Mouse (Mus musculus) layer of hippocampus, adult 18-20 months (tissue): ENCODE measurements around the gene Sae1. TPM values are rescaled to one million over a fixed set of nuclear protein-coding genes. Genes with fewer than 3 reads are reported as not detected.
"Not testable (repeated sequence)": the region's sequence is repeated elsewhere in the genome, so short reads cannot be mapped to it uniquely, and the experiment has no call there.

Experiments used
- DNase-seq, 2 experiments: peaks; one replicate each; pipeline ENCODE4 v3.0.0; 2022; ENCODE audit warnings: low spot score in 2 of 2
- total RNA-seq, 2 experiments: library from RNA; stranded (reverse); gene quantifications; 2 replicates each; pipeline ENCODE4 v1.2.3; 2021

Gene Sae1
- total RNA-seq, 2 experiments from 2014 or later = 95.4 to 100 TPM

- no peak for DNase-seq
Observed at GRCm38 (mm10) chr7:16311453-16312004, 76.1 kb downstream of the Sae1 start.

- DNase-seq = peak; percentile 56 to 81
Observed at GRCm38 (mm10) chr7:16310521-16311452, 76.8 kb downstream of the Sae1 start.

GRCm38 (mm10) chr7:16310020-16310520 lies 77.5 kb downstream of the Sae1 start:
- DNase-seq = peak; percentile 65 to 86

DNA sequence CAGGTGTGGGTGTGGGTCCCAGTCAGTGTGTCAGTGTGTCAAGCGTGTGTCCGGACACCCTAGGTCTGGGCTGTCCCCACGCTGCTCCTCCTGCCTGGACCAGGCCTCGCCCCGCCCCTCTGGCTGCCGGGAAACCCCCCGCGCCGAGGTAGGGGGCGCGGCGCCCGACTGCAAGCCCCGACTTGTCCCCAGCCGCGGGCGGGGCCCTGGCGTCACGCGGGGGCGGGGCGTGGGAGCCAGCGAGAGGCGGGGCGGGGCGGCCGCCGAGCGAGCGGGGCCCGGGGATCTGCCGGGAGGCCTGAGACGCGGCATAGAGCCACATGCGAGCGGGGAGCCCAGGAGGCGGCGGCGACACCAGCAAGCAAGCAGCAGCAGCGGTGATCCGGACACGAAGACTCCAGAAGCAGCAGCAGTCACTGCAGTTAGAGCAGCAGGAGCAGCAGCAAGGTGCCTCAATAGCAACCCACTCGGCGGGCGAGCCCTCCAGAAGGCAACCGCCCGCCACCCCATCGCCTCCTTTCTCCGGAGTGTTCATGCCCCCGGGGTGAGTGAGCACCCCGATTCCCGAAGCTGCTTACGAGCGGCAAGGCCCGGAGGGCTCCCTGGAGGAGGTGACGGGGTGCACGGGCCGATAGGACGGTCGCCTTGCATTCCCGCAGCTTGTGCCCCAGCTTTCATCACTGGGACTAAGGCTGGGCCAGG lies 78.1 kb downstream of the Sae1 start:
- peak; percentile 70 to 81 for DNase-seq

- DNase-seq = no peak
Observed at GRCm38 (mm10) chr7:16308555-16309317, 78.9 kb downstream of the Sae1 start.

DNA sequence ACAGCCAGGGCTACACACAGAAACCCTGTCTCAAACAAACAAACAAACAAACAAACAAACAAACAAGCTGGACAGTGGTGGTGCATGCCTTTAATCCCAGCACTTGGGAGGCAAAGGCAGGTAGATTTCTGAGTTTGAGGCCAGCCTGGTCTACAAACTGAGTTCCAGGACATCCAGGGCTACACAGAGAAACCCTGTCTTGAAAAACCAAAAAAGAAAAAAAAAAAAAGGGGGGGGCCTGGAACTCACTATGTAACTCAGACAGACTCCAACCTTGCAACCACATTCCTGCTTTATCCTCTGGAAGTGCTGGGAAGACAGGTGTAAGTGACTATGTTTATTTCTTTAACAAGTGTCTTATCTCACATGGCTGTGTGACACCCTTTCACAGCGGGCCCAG lies 79.5 kb downstream of the Sae1 start, which contains the start of gene Bbc3:
TSS of gene Bbc3 (plus strand) at position 301 of the 400 bp plus-strand sequence.
- not testable (repeated sequence) for DNase-seq

- not testable (repeated sequence) for DNase-seq
Observed at GRCm38 (mm10) chr7:16307141-16307540, 80.5 kb downstream of the Sae1 start.

- DNase-seq = peak; percentile 97 to 98
Observed at GRCm38 (mm10) chr7:16299419-16300035, 88.1 kb downstream of the Sae1 start.

GRCm38 (mm10) chr7:16298927-16299326 lies 88.7 kb downstream of the Sae1 start:
- no peak for DNase-seq

DNA sequence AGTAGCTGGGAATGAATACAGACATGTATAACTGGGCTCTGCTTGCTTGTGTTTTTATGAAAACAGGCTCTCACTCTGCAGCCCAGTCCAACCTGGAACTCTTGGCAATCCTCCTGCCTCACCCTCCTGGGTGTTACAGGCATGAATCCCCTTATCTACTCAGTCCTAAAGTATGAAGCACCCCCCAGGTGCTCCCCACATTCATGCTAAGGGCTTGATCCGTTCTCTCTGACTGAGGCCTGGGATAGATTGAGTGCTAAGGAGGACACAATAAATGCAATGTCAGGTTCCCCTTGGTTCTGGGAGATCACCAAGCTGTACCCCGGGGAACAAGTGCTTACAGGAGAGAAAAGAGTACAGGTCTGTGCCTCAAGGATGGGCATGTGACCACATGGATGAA lies 90.0 kb downstream of the Sae1 start:
- no peak for DNase-seq

DNA sequence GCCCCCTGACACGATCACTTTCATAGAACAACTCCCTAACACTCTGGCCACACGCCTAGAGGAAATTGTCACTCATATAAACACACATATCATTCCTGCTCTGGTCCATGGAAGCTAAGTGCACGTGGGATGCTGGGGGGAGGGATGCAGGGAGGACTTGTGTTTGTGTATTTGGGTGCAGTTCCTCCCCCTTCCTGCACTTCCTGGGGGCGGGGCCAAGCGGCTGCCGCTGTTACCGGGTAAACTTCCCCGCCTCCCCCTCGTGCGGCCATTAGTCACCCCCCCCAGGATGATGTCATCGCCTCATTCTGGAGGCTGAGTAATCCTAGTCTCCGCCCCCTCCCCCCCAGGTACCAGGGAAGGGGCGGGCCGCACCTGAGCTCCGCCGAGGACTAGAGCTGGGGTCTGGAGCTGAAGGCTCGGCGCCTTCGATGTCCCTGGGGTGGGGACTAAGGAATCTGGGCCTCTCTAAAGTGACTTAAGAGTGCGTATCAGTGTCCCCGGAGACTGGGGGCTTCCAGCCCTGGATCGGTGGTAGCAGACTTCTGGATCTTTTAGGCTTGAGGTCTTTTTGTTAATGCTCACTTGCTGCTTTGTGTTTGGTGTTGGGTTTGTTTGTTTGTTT lies 90.7 kb downstream of the Sae1 start:
- DNase-seq = peak; percentile 60 to 81

GRCm38 (mm10) chr7:16296146-16296545 lies 91.5 kb downstream of the Sae1 start:
- no peak for DNase-seq

- peak; percentile 80 to 85 for DNase-seq
Observed at GRCm38 (mm10) chr7:16295321-16295900, 92.2 kb downstream of the Sae1 start.

DNA sequence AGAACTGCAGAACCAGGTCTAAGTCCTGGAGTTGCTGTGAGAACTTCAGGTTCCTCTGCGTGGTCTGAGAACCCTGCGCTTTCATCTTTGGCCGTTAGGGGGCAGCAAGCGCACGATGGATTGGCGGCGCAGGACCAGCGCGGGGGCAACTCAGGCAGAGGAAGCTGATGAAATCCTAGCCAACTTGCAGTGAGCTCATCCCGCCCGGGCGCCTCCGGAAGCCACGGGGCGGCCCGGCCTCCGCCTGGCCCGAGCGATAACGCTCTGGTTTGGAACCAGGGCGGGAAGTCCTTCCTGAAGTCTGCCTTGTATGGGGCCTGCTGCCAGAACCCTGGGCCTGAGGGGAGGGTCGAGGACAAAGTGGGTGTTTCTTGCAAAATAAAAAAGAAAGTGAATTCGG lies 92.8 kb downstream of the Sae1 start:
- peak; percentile 88 to 97 for DNase-seq

DNA sequence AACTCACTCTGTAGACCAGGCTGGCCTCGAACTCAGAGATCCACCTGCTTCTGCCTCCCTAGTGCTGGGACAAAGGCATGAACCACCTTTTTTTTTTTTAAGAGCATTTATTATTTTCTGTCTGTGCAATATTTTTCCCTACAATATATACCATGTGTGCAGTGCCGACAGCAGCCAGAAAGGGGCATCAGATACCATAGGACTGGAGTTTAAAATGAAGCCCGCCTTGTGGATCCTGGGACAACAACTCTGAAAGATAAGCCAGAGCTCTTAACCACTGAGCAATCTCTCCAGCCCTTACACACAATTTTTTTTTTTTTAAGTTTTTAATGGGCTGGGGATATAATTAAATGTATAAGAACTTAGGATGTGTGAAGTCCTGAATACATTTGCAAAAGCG lies 93.3 kb downstream of the Sae1 start:
- no peak for DNase-seq

DNA sequence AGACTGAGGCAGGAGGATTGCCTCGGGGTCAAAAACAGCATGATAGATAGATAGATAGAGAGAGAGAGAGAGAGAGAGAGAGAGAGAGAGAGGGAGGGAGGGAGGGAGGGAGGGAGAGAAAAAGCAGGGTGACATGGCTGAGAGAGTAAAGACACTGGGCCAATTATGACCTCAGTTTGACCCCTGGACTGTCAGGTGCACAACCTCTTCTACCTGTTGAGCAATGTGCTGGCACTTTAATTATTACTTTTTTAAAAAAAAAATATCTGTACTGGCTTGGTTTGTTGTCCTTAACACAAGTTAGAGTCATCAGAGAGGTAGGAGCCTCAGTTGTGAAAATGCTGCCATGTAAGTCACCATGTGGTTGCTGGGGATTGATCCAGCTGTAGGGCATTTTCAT lies 99.8 kb downstream of the Sae1 start:
- no peak for DNase-seq

DNA sequence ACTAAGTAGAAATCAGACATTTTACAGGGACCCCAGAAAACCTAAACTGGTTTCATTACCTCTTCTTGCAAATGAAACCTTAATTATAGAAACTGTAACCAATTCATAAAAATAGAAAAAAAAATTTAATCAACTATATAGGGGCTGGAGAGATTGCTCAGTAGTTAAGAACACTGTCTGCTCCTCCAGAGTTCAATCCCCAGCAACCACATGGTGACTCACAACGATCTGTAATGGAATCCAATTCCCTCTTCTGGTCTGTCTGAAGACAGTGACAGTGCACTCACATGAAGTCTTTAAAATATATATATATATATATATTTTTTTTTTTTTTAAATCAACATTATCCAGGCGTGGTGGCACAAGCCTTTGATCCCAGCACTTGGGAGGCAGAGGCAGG lies 100.6 kb downstream of the Sae1 start:
- no peak for DNase-seq

GRCm38 (mm10) chr7:16286026-16286961 lies 101.3 kb downstream of the Sae1 start, which contains the start of gene Ccdc9:
Ccdc9 (minus strand) TSS chr7:16286795.
- peak; percentile 99 for DNase-seq
